Mouse (Mus musculus) MEL (cell line): ENCODE data around the gene Setd6. TPM values are rescaled to one million over a fixed set of nuclear protein-coding genes. Genes with fewer than 3 reads are reported as not detected.

Experiments
- DNase-seq: peaks from one replicate; pipeline ENCODE4 v3.0.0; 2011; ENCODE audit warnings: low read depth, low spot score
- H3K27ac ChIP-seq: 2 replicates; pipeline ENCODE4 v1.5.1; 2012; ENCODE audit warnings: low read depth, mild to moderate bottlenecking, control low read depth, low read length, moderate library complexity; ENCODE audit not compliant: control insufficient read depth
- H3K27me3 ChIP-seq, 2 experiments: fragments of 150-350 bp in 1 of 2; sonication (generic) in 1 of 2; 2 replicates each; pipeline ENCODE4 v1.6.1; 2012; ENCODE audit warnings: low read length in 2 of 2, mild to moderate bottlenecking in 2 of 2, improper control_type of control experiment in 1 of 2, moderate library complexity in 1 of 2; ENCODE audit not compliant: insufficient read depth in 2 of 2, control insufficient read depth in 1 of 2
- H3K36me3 ChIP-seq, 2 experiments: 2 replicates each; pipeline ENCODE4 v1.6.1; 2012 to 2014; ENCODE audit warnings: low read length in 2 of 2, improper control_type of control experiment in 1 of 2, inconsistent platforms in 1 of 2, mild to moderate bottlenecking in 1 of 2; ENCODE audit not compliant: insufficient read depth in 2 of 2, control insufficient read depth in 1 of 2
- H3K4me1 ChIP-seq, 2 experiments: fragments of 150-350 bp in 1 of 2; sonication (generic) in 1 of 2; 2 replicates each; pipeline ENCODE4 v1.6.1; 2012; ENCODE audit warnings: low read length in 2 of 2, improper control_type of control experiment in 1 of 2, mild to moderate bottlenecking in 1 of 2; ENCODE audit not compliant: insufficient read depth in 2 of 2, control insufficient read depth in 1 of 2
- H3K4me3 ChIP-seq, 2 experiments: fragments of 150-350 bp in 1 of 2; sonication (generic) in 1 of 2; 2 replicates each; pipeline ENCODE4 v1.5.1; 2012; ENCODE audit warnings: low read depth in 2 of 2, low read length in 2 of 2, mild to moderate bottlenecking in 2 of 2, moderate library complexity in 2 of 2, control low read depth in 1 of 2, improper control_type of control experiment in 1 of 2; ENCODE audit not compliant: control insufficient read depth in 1 of 2, insufficient read depth in 1 of 2
- H3K79me2 ChIP-seq: 2 replicates; pipeline ENCODE4 v1.6.1; 2012; ENCODE audit warnings: mild to moderate bottlenecking, low read length, moderate library complexity; ENCODE audit not compliant: control insufficient read depth, poor library complexity, insufficient read depth
- H3K9ac ChIP-seq: 2 replicates; pipeline ENCODE4 v1.6.1; 2012; ENCODE audit warnings: low read depth, mild to moderate bottlenecking, control low read depth, low read length, moderate library complexity; ENCODE audit not compliant: control insufficient read depth, poor library complexity, severe bottlenecking
- H3K9me3 ChIP-seq: fragments of 150-350 bp; sonication (generic); replicated peaks from 2 replicates; pipeline ENCODE4 v1.6.1; 2012; ENCODE audit warnings: mild to moderate bottlenecking, low read length, improper control_type of control experiment, moderate library complexity; ENCODE audit not compliant: insufficient read depth
- BHLHE40 ChIP-seq: IDR thresholded peaks from 2 replicates; pipeline ENCODE4 v1.6.1; 2012; ENCODE audit warnings: low read depth, mild to moderate bottlenecking, inconsistent platforms, low read length, improper control_type of control experiment, borderline replicate concordance
- ELF1 ChIP-seq: IDR thresholded peaks from 2 replicates; pipeline ENCODE4 v1.6.1; 2014; ENCODE audit warnings: low read depth, mild to moderate bottlenecking, inconsistent platforms, low read length, improper control_type of control experiment, moderate library complexity
- EP300 ChIP-seq, 2 experiments: IDR thresholded peaks; 2 replicates each; pipeline ENCODE4 v1.6.1; 2011; ENCODE audit warnings: improper control_type of control experiment in 2 of 2, low read length in 2 of 2, low read depth in 1 of 2, mild to moderate bottlenecking in 1 of 2
- ETS1 ChIP-seq: IDR thresholded peaks from 2 replicates; pipeline ENCODE4 v1.6.1; 2012; ENCODE audit warnings: low read depth, mild to moderate bottlenecking, inconsistent platforms, low read length, improper control_type of control experiment, moderate library complexity
- GABPA ChIP-seq: IDR thresholded peaks from 2 replicates; pipeline ENCODE4 v1.6.1; 2012; ENCODE audit warnings: low read depth, mild to moderate bottlenecking, inconsistent platforms, low read length, improper control_type of control experiment, moderate library complexity
- HCFC1 ChIP-seq: IDR thresholded peaks from 2 replicates; pipeline ENCODE4 v1.6.1; 2012; ENCODE audit warnings: low read depth, mild to moderate bottlenecking, inconsistent platforms, low read length, improper control_type of control experiment, moderate library complexity
- JUND ChIP-seq: IDR thresholded peaks from 2 replicates; pipeline ENCODE4 v1.6.1; 2011; ENCODE audit warnings: low read depth, mild to moderate bottlenecking, improper control_type of control experiment, low read length
- KAT2A ChIP-seq: conservative IDR thresholded peaks from 2 replicates; pipeline ENCODE4 v1.6.1; 2012; ENCODE audit warnings: low read depth, low read length, improper control_type of control experiment, inconsistent platforms
- MAFK ChIP-seq: IDR thresholded peaks from 2 replicates; pipeline ENCODE4 v1.6.1; 2011; ENCODE audit warnings: low read depth, mild to moderate bottlenecking, low read length, improper control_type of control experiment, borderline replicate concordance
- MAX ChIP-seq: IDR thresholded peaks from 2 replicates; pipeline ENCODE4 v1.6.1; 2011; ENCODE audit warnings: low read length, improper control_type of control experiment
- MEF2A ChIP-seq: IDR thresholded peaks from 2 replicates; pipeline ENCODE4 v1.6.1; 2014; ENCODE audit warnings: low read depth, mild to moderate bottlenecking, inconsistent platforms, low read length, improper control_type of control experiment; ENCODE audit not compliant: poor library complexity, insufficient replicate concordance, severe bottlenecking; ENCODE audit errors: extremely low read depth
- MXI1 ChIP-seq: IDR thresholded peaks from 2 replicates; pipeline ENCODE4 v1.6.1; 2011; ENCODE audit warnings: mild to moderate bottlenecking, low read depth, low read length, improper control_type of control experiment
- NELFE ChIP-seq: IDR thresholded peaks from 2 replicates; pipeline ENCODE4 v1.6.1; 2011; ENCODE audit warnings: low read depth, low read length, improper control_type of control experiment
- NRF1 ChIP-seq: IDR thresholded peaks from 2 replicates; pipeline ENCODE4 v1.6.1; 2014; ENCODE audit warnings: low read depth, mild to moderate bottlenecking, inconsistent platforms, low read length, improper control_type of control experiment, moderate library complexity; ENCODE audit not compliant: poor library complexity, insufficient read depth, severe bottlenecking
- POLR2A ChIP-seq, 2 experiments: IDR thresholded peaks; 2 replicates each; pipeline ENCODE4 v1.6.1; 2011 to 2012; ENCODE audit warnings: low read length in 2 of 2, mild to moderate bottlenecking in 2 of 2, control low read depth in 1 of 2, improper control_type of control experiment in 1 of 2, low read depth in 1 of 2, moderate library complexity in 1 of 2; ENCODE audit not compliant: control insufficient read depth in 1 of 2, insufficient read depth in 1 of 2, poor library complexity in 1 of 2
- POLR2AphosphoS5 ChIP-seq: IDR thresholded peaks from 2 replicates; pipeline ENCODE4 v1.6.1; 2012; ENCODE audit warnings: low read depth, borderline replicate concordance, mild to moderate bottlenecking, inconsistent platforms, low read length, moderate library complexity, mixed read lengths
- SIN3A ChIP-seq: IDR thresholded peaks from 2 replicates; pipeline ENCODE4 v1.6.1; 2012; ENCODE audit warnings: low read length, improper control_type of control experiment, inconsistent platforms
- SMC3 ChIP-seq: IDR thresholded peaks from 2 replicates; pipeline ENCODE4 v1.6.1; 2011; ENCODE audit warnings: low read depth, low read length, improper control_type of control experiment
- TCF12 ChIP-seq: IDR thresholded peaks from 2 replicates; pipeline ENCODE4 v1.6.1; 2014; ENCODE audit warnings: low read depth, mild to moderate bottlenecking, inconsistent platforms, low read length, improper control_type of control experiment, moderate library complexity
- UBTF ChIP-seq: IDR thresholded peaks from 2 replicates; pipeline ENCODE4 v1.6.1; 2012; ENCODE audit warnings: low read depth, mild to moderate bottlenecking, inconsistent platforms, low read length, improper control_type of control experiment, moderate library complexity, borderline replicate concordance; ENCODE audit not compliant: insufficient read depth
- USF1 ChIP-seq: IDR thresholded peaks from 2 replicates; pipeline ENCODE4 v1.6.1; 2014; ENCODE audit warnings: low read depth, mild to moderate bottlenecking, inconsistent platforms, low read length, improper control_type of control experiment, moderate library complexity
- ZMIZ1 ChIP-seq: IDR thresholded peaks from 2 replicates; pipeline ENCODE4 v1.6.1; 2012; ENCODE audit warnings: low read depth, mild to moderate bottlenecking, inconsistent platforms, low read length, improper control_type of control experiment, moderate library complexity
- ZNF384 ChIP-seq: IDR thresholded peaks from 2 replicates; pipeline ENCODE4 v1.6.1; 2012; ENCODE audit warnings: low read depth, mild to moderate bottlenecking, inconsistent platforms, low read length, improper control_type of control experiment
- polyA plus RNA-seq, 2 experiments: library from polyadenylated mRNA; stranded (reverse) in 1 of 2; unstranded in 1 of 2; fragments of >175 nt in 1 of 2; fragments of >200 nt in 1 of 2; gene quantifications; 2 replicates each; pipeline versions ENCODE4 v1.2.1 to v1.2.4; 2012; ENCODE audit warnings: low replicate concordance in 2 of 2, low read depth in 1 of 2; ENCODE audit not compliant: insufficient read length in 2 of 2, insufficient read depth in 1 of 2, missing spikeins in 1 of 2
- total RNA-seq: library from RNA; depleted of rRNA; stranded (reverse); fragments of 300-350 nt; gene quantifications from 2 replicates; pipeline ENCODE4 v1.2.3, GENCODE M21; 2012

The Setd6 gene
- total and polyA plus RNA-seq, 3 experiments, result 37.8 to 78.4 TPM; not detected in 1

GRCm38 (mm10) chr8:95671861-95672260, 43.8 kb upstream of the Setd6 start:
- Histone ChIP-seq H3K36me3 (peaks cover 0 to 3% of the 10 kb centered on the region in 2 experiments; a peak in 2 of 4 replicates), H3K27ac (no peak overlapping the region), H3K4me1 (peaks cover 0 to 5% of the 10 kb centered on the region in 2 experiments; a peak in 2 of 4 replicates), H3K27me3 (peaks cover 4 to 8% of the 10 kb centered on the region in 2 experiments; a peak in 3 of 4 replicates), H3K79me2 (no peaks in the 10 kb centered on the region), H3K9me3 (no peaks in the 10 kb centered on the region), H3K9ac (no peak overlapping the region), H3K4me3 (no peak overlapping the region)
- TF ChIP-seq JUND (no peak), TCF12 (no peak), UBTF (no peak), SMC3 (no peak), EP300 (IDR thresholded peaks at IDR 0.05; ENCODE audit: low read depth in 1 of 2, low read length in 2 of 2) (no peak), ELF1 (no peak), MXI1 (no peak), SIN3A (no peak), NRF1 (no peak), HCFC1 (no peak), POLR2A (IDR thresholded peaks at IDR 0.05; ENCODE audit: control insufficient read depth in 1 of 2, insufficient read depth in 1 of 2, low read depth in 1 of 2, low read length in 2 of 2, poor library complexity in 1 of 2) (no peak), ZMIZ1 (no peak), GABPA (no peak), POLR2AphosphoS5 (no peak), BHLHE40 (no peak), MAFK (no peak), ZNF384 (no peak), KAT2A (no peak), ETS1 (no peak)
- DNase-seq, result no peak

GRCm38 (mm10) chr8:95672811-95673210, 42.9 kb upstream of the Setd6 start:
- Histone ChIP-seq H3K36me3 (no peaks in the 10 kb centered on the region), H3K4me3 (no peak overlapping the region), H3K27me3 (peaks cover 5 to 17% of the 10 kb centered on the region in 2 experiments; a peak in 3 of 4 replicates), H3K9me3 (no peaks in the 10 kb centered on the region), H3K9ac (no peak overlapping the region), H3K79me2 (no peaks in the 10 kb centered on the region), H3K27ac (no peak overlapping the region), H3K4me1 (peaks cover 0 to 4% of the 10 kb centered on the region in 2 experiments; a peak in 1 of 4 replicates)
- TF ChIP-seq MEF2A (no peak), NRF1 (no peak), ETS1 (no peak), USF1 (no peak), MAX (no peak), NELFE (no peak), BHLHE40 (no peak)
- DNase-seq, result no peak
